Mouse (Mus musculus) brain, adult 2 months (tissue): ENCODE measurements at regions not wholly inside any gene's neighbourhood (a gene's known extent, or its start where the extent isn't known, plus 50 kb on each side); places are given as distances from the start of the nearest gene placed in this dataset.

ENCODE experiments used
- DNase-seq: peaks from one replicate; pipeline ENCODE4 v3.0.0; 2011; ENCODE audit warnings: low read depth, low spot score

DNA sequence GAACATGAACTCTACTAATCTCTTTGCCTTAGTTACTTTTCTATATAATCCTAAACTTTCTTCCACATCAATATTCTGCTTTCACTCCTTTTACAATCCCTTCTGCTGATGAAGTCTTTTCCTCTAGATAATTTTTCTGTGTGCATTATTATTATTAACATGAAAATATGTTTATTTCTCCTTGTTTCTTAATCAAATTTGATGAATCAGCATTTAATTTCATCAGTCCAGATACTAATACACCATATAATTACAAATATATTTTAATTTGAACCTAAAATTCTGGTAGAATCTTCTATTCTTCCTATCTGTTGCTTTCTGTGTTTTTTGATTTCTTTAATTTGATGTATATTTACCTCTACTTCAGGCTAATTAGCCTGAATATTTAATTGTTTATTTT, 365.5 kb downstream of the Dcdc2c start:
- DNase-seq = no peak

DNA sequence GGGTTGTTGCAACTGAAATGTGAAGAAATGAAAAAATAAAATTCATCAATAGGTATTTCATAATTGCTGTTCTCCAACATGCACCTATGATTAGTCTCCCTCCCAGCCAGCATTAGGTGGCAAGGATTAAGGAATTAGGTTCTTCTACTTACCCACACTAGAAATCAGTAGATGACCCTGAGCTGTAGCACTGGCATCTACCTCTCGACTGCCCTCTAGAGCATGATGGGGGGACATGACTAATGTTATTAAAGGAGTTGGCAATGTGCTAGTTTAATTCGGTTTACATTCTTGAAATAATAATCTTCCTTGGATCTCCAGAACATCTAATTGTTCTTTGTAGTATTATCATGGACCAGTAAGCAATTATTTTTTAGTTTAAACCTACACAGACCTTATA, 370.9 kb downstream of the Dcdc2c start:
- DNase-seq = no peak

- DNase-seq = peak; percentile 5
These were observed 376.2 kb downstream of the Dcdc2c start for GRCm38 (mm10) chr12:28176016-28176415.

- peak; percentile 17 for DNase-seq
These were observed 378.1 kb downstream of the Dcdc2c start for GRCm38 (mm10) chr12:28174078-28174477.

DNA sequence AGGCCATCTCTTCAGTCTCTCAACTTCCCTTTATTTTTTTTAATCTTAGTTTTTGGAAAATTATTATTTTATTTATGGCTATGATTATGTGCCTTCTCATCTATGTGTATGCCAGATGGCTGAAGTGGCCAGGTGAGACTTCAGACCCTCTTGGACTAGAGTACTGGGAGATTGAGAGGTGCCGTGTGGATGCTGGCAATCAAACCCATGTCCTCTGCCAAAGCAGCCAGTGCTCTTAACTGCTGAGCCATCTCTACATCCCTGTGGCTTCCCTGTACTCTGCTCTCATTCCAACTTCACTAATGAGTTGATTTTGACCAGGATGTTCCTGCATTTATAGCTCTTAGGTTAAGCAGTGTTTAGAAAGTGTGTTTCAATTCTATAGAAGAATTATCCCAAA, 393.4 kb downstream of the Dcdc2c start:
- no peak for DNase-seq

GRCm38 (mm10) chr12:28150759-28151158, 401.4 kb downstream of the Dcdc2c start:
- DNase-seq = no peak

GRCm38 (mm10) chr12:28135810-28136592, 416.2 kb downstream of the Dcdc2c start:
- DNase-seq = peak; percentile 18

GRCm38 (mm10) chr12:28122766-28123165, 429.4 kb downstream of the Dcdc2c start:
- DNase-seq = no peak

- peak; percentile 8 for DNase-seq
These were observed 432.1 kb downstream of the Dcdc2c start for GRCm38 (mm10) chr12:28120106-28120505.

GRCm38 (mm10) chr12:28090673-28091072, 461.5 kb downstream of the Dcdc2c start:
- DNase-seq = no peak

DNA sequence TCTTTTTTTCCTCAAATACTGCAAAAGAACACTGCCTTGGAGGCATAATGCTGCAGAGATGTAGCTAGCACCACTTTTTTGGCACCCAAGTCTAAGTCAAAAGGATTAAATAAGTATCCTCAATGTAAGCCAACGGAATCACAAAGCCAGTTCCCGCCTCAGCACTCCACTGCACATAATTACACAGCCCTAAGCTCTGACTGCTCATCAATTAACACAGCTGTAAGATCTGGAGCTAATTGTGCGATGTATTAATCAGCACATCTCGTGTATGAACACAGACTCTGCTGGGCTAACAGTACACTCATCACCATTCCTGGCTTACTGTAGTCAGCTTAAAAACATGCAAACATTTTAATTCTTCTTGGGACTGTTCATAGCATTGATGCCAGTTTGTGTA, 466.7 kb downstream of the Dcdc2c start:
- peak; percentile 70 for DNase-seq

- DNase-seq = no peak
These were observed 475.6 kb downstream of the Dcdc2c start for GRCm38 (mm10) chr12:28076606-28077005.

- no peak for DNase-seq
These were observed 483.6 kb downstream of the Dcdc2c start for GRCm38 (mm10) chr12:28068584-28068983.

DNA sequence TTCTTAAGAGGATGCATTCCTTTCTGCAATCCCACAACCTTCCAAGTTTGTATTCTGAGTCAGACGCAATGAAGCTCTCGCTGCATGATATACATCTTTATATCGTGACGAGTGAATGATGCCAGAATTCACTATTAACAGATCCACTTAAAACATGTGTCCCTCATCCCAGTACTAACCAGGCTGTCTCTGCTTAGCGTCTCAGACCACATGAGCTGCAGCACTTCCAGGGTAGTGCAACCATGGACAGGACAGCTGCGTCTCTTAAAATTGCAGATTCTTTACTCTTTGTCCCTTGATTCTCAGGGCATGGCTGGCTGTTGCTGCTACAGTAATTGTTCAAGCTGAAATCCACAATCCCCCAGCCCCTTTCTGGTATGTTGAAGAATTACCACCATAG, 491.9 kb downstream of the Dcdc2c start:
- DNase-seq = no peak

GRCm38 (mm10) chr12:28055518-28056280, 496.5 kb downstream of the Dcdc2c start:
- DNase-seq = peak; percentile 83

GRCm38 (mm10) chr12:28054444-28054843, 497.8 kb downstream of the Dcdc2c start:
- no peak for DNase-seq

GRCm38 (mm10) chr12:28047989-28048388, 504.2 kb downstream of the Dcdc2c start:
- DNase-seq = no peak

GRCm38 (mm10) chr12:28038161-28038911, 513.9 kb downstream of the Dcdc2c start:
- no peak for DNase-seq

DNA sequence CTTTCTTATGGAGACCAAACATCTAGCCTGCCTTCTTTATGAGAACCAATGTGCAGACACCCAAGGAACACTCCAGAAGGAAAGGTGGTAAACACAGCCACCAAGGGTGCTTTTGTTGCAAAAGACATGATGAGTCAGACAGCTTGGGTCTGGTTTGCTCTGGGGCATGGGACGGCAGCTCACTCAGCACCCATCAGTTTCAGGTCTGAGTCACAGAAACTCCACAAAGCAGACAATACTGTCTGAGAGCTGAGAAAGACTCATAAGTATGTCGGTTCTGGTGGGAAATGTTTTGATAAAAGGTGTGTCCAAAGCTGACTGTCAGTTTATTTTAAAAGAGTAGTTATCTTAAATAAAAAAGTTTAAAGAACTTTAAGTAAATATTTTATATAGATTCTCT, 553.0 kb downstream of the Dcdc2c start:
- no peak for DNase-seq

DNA sequence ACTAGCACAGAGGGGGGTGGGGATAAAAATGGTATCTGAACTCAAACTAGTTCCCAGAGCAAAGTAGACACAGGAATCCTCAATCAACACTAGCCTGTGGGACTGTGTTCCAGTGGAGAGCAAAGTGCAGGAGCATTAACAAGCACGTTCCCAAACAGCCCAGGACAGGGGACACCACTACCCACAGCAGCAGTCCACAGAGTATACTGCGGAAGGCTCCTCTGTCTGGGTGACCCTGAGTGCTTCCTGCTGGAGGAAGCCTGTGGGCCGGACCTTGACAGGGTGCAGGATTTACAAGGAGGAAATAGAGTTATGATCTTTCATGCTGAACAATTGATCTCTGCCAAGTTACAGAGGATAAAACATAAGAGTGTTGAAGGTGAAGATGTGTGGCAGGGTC, 560.0 kb downstream of the Dcdc2c start:
- DNase-seq = no peak

GRCm38 (mm10) chr12:27984261-27984841, 567.8 kb downstream of the Dcdc2c start:
- DNase-seq = no peak
